Mouse (Mus musculus): Measurements from ENCODE around the gene Cd83. TPM values are rescaled to one million over a fixed set of nuclear protein-coding genes. Genes with fewer than 3 reads are reported as not detected.

Gene Cd83
- polyA plus RNA-seq, 1 experiment from 2014 or later: 91.1 TPM

GRCm38 (mm10) chr13:43763301-43763994 is 21.1 kb upstream of the Cd83 start:
- H3K79me2 ChIP-seq (ENCODE audit: inconsistent target): no peaks in the 10 kb centered on the region
- no peak overlapping the region for H3K4me3 ChIP-seq (ENCODE audit: inconsistent target)
- 97% methylated on average over 10 of the region's 12 CpGs for WGBS (ENCODE audit: missing documents)
- H3K27ac ChIP-seq: no peak overlapping the region
- no peaks in the 10 kb centered on the region for H3K36me3 ChIP-seq (ENCODE audit: inconsistent target)

GRCm38 (mm10) chr13:43763995-43764579 is 20.5 kb upstream of the Cd83 start:
- WGBS (ENCODE audit: missing documents): 90% methylated on average over 8 of the region's 8 CpGs
- no peak overlapping the region for H3K4me3 ChIP-seq (ENCODE audit: inconsistent target)
- H3K27ac ChIP-seq: no peak overlapping the region
- no peaks in the 10 kb centered on the region for H3K79me2 ChIP-seq (ENCODE audit: inconsistent target)
- H3K36me3 ChIP-seq (ENCODE audit: inconsistent target): no peaks in the 10 kb centered on the region

- H3K36me3 ChIP-seq (ENCODE audit: inconsistent target): no peaks in the 10 kb centered on the region
- 10% methylated on average over 11 of the region's 11 CpGs for WGBS (ENCODE audit: missing documents)
- H3K4me3 ChIP-seq (ENCODE audit: inconsistent target): no peak overlapping the region
- no peaks in the 10 kb centered on the region for H3K79me2 ChIP-seq (ENCODE audit: inconsistent target)
- H3K27ac ChIP-seq: peak overlapping the region; percentile 78
Observed at GRCm38 (mm10) chr13:43765293-43765814, 19.2 kb upstream of the Cd83 start.

GRCm38 (mm10) chr13:43766786-43767680 is 17.5 kb upstream of the Cd83 start:
- Histone ChIP-seq H3K79me2 (ENCODE audit: inconsistent target) (no peaks in the 10 kb centered on the region), H3K4me3 (ENCODE audit: inconsistent target) (no peak overlapping the region), H3K36me3 (ENCODE audit: inconsistent target) (no peaks in the 10 kb centered on the region), H3K27ac (peak overlapping the region; percentile 75)
- WGBS (ENCODE audit: missing documents): 79% methylated on average over 7 of the region's 7 CpGs

- Histone ChIP-seq H3K79me2 (ENCODE audit: inconsistent target) (no peaks in the 10 kb centered on the region), H3K27ac (no peak overlapping the region), H3K36me3 (ENCODE audit: inconsistent target) (no peaks in the 10 kb centered on the region), H3K4me3 (ENCODE audit: inconsistent target) (no peak overlapping the region)
- 96% methylated on average over 6 of the region's 6 CpGs for WGBS (ENCODE audit: missing documents)
Observed at GRCm38 (mm10) chr13:43773020-43773419, 11.6 kb upstream of the Cd83 start.

GRCm38 (mm10) chr13:43773965-43774566 is 10.5 kb upstream of the Cd83 start:
- WGBS (ENCODE audit: missing documents): 43% methylated on average over 15 of the region's 15 CpGs
- Histone ChIP-seq H3K79me2 (ENCODE audit: inconsistent target) (no peaks in the 10 kb centered on the region), H3K36me3 (ENCODE audit: inconsistent target) (no peaks in the 10 kb centered on the region), H3K27ac (no peak overlapping the region), H3K4me3 (ENCODE audit: inconsistent target) (no peak overlapping the region)

GRCm38 (mm10) chr13:43774605-43775426 is 9.8 kb upstream of the Cd83 start:
- no peaks in the 10 kb centered on the region for H3K79me2 ChIP-seq (ENCODE audit: inconsistent target)
- H3K27ac ChIP-seq: no peak overlapping the region
- H3K4me3 ChIP-seq (ENCODE audit: inconsistent target): no peak overlapping the region
- WGBS (ENCODE audit: missing documents): 66% methylated on average over 13 of the region's 13 CpGs
- no peaks in the 10 kb centered on the region for H3K36me3 ChIP-seq (ENCODE audit: inconsistent target)

- H3K36me3 ChIP-seq (ENCODE audit: inconsistent target): no peaks in the 10 kb centered on the region
- H3K27ac ChIP-seq: no peak overlapping the region
- WGBS (ENCODE audit: missing documents): 53% methylated on average over 2 of the region's 2 CpGs
- no peak overlapping the region for H3K4me3 ChIP-seq (ENCODE audit: inconsistent target)
- no peaks in the 10 kb centered on the region for H3K79me2 ChIP-seq (ENCODE audit: inconsistent target)
Observed at GRCm38 (mm10) chr13:43775427-43775733, 9.2 kb upstream of the Cd83 start.

GRCm38 (mm10) chr13:43777321-43778002 is 7.1 kb upstream of the Cd83 start:
- H3K4me3 ChIP-seq (ENCODE audit: inconsistent target): no peak overlapping the region
- H3K36me3 ChIP-seq (ENCODE audit: inconsistent target): no peaks in the 10 kb centered on the region
- 59% methylated on average over 9 of the region's 9 CpGs for WGBS (ENCODE audit: missing documents)
- peak overlapping the region; percentile 13; the same call in 1 of the 2 replicates for H3K27ac ChIP-seq
- no peaks in the 10 kb centered on the region for H3K79me2 ChIP-seq (ENCODE audit: inconsistent target)

GRCm38 (mm10) chr13:43778021-43778649 is 6.4 kb upstream of the Cd83 start:
- Histone ChIP-seq H3K27ac (peak overlapping the region; percentile 13; the same call in 1 of the 2 replicates), H3K36me3 (ENCODE audit: inconsistent target) (no peaks in the 10 kb centered on the region), H3K4me3 (ENCODE audit: inconsistent target) (no peak overlapping the region), H3K79me2 (ENCODE audit: inconsistent target) (no peaks in the 10 kb centered on the region)
- WGBS (ENCODE audit: missing documents): 30% methylated on average over 6 of the region's 6 CpGs

GRCm38 (mm10) chr13:43778971-43779370 is 5.6 kb upstream of the Cd83 start:
- H3K4me3 ChIP-seq (ENCODE audit: inconsistent target): no peak overlapping the region
- no peaks in the 10 kb centered on the region for H3K36me3 ChIP-seq (ENCODE audit: inconsistent target)
- 25% methylated on average over 4 of the region's 4 CpGs for WGBS (ENCODE audit: missing documents)
- H3K27ac ChIP-seq: no peak overlapping the region
- H3K79me2 ChIP-seq (ENCODE audit: inconsistent target): no peaks in the 10 kb centered on the region

GRCm38 (mm10) chr13:43780071-43780470 is 4.5 kb upstream of the Cd83 start:
- 97% methylated on average over 8 of the region's 8 CpGs for WGBS (ENCODE audit: missing documents)
- Histone ChIP-seq H3K36me3 (ENCODE audit: inconsistent target) (no peaks in the 10 kb centered on the region), H3K79me2 (ENCODE audit: inconsistent target) (no peaks in the 10 kb centered on the region; the same call in 1 of the 2 replicates), H3K4me3 (ENCODE audit: inconsistent target) (no peak overlapping the region), H3K27ac (no peak overlapping the region)

- WGBS (ENCODE audit: missing documents): 64% methylated on average over 8 of the region's 8 CpGs
- H3K36me3 ChIP-seq (ENCODE audit: inconsistent target): no peaks in the 10 kb centered on the region
- H3K4me3 ChIP-seq (ENCODE audit: inconsistent target): peak overlapping the region; percentile 63
- H3K79me2 ChIP-seq (ENCODE audit: inconsistent target): peaks cover 42% of the 10 kb centered on the region; the same call in 1 of the 2 replicates
- H3K27ac ChIP-seq: peak overlapping the region; percentile 52
Observed at GRCm38 (mm10) chr13:43785712-43786072, 1.1 kb downstream of the Cd83 start.
